Mouse (Mus musculus) left cerebral cortex, postnatal 36 days (tissue): Measurements from ENCODE around the gene Hist1h2bh. TPM values are rescaled to one million over a fixed set of nuclear protein-coding genes. Genes with fewer than 3 reads are reported as not detected.
A peak's percentile ranks its signal among the peaks of the same experiment; 100 is the strongest.
"Not testable (repeated sequence)": the region's sequence is repeated elsewhere in the genome, so short reads cannot be mapped to it uniquely, and the experiment has no call there.

Experiments
- DNase-seq, 2 experiments: peaks; one replicate each; pipeline ENCODE4 v3.0.0; 2021 to 2022; ENCODE audit warnings: low spot score in 2 of 2, mixed read lengths in 1 of 2
- intact Hi-C: fragments of 180-260 bp; cut with DNase I; formaldehyde crosslinking; loops from one replicate; pipeline ENCODE4 v1.15.1; 2025
- total RNA-seq, 2 experiments: library from RNA; stranded (reverse); gene quantifications; 2 replicates each; pipeline ENCODE4 v1.2.3; 2021

Gene Hist1h2bh
- 1 to 10 TPM in 1 of 2 experiments, under 1 TPM in 1; 0.79 to 1.2 TPM for total RNA-seq

DNA sequence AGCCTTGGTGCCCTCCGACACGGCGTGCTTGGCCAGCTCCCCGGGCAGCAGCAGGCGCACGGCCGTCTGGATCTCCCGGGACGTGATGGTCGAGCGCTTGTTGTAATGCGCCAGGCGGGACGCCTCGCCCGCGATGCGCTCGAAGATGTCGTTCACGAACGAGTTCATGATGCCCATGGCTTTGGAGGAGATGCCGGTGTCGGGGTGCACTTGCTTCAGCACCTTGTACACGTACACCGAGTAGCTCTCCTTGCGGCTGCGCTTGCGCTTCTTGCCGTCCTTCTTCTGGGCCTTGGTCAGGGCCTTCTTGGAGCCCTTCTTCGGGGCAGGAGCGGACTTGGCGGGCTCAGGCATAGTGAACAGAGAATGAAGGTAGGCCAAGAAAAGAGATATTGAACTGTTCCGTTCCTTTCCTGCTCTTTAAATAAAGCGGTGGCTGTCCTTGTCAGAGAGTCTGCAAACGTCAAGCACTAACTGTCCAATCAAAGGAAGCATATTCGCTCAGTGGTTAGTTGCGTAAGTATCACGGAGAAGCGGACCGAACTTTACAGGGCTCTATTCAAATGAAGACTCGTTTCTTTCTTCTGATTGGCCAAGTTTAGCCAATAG, at the start of gene Hist1h2bh:
Gene Hist1h2bh (minus strand): TSS at position 394 of the 609 bp plus-strand sequence.
- intact Hi-C loops: not testable (repeated sequence)
- peak; percentile 68 to 71 for DNase-seq

DNA sequence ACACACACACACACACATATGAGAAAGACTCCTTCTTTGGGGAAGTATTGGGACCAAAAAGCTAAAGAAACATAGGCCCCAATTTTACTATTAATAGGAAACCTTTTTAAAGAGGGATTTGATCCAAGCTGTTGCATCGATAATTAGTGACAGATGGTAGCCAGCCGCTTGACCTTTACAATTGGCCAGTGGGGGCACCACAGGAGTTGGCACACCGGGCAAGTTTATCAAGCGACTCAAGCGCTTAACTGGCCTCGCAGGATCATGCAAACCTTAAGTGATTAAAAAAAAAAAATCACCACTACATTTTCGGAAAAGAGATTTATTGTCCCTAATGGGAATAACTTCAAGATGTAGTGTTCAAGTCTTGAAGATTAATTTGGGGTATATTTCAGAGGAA, 49.4 kb upstream of the Hist1h2bh start:
- intact Hi-C loops: no loop called here
- DNase-seq: no peak

DNA sequence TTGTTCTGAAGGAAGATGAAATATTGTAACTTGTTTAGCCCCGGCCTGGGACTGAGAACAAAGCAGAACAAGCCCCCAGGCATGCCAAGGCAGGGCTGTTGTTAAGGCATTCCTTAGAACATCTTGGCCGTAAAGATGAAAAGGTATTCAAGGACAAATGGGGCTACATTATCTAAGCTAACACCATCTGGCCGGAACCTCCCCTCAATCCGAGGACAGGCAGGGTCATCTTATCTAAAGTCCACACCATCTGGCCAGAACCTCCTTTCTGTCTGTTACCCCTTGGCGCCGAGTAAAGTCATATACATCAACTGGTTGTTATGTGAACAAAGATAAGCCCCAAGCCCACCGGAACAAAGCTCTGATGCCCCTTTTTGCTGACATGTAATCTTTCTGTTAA, 48.7 kb upstream of the Hist1h2bh start:
- DNase-seq, intact Hi-C loops: not testable (repeated sequence)

DNA sequence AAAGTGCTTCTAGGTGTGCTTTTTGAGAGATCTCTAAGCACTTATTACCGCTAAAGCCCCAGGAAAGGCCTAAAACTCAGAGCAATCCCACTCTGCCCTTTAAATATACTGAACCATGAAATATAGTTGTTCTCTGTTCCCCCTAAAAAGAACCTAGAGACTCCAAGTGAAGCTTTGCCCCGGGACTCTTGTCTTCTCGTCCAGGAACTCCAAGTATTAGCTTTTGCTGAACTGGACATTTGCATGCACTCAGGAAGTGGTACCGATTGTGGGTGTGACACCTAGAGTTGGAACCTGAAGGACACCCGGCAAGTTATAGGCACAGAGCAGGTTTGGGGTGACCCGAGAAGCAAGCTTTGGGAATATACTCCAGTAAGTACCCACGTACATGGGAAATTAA, 48.0 kb upstream of the Hist1h2bh start:
- DNase-seq: no peak
- intact Hi-C loops: no loop called here

DNA sequence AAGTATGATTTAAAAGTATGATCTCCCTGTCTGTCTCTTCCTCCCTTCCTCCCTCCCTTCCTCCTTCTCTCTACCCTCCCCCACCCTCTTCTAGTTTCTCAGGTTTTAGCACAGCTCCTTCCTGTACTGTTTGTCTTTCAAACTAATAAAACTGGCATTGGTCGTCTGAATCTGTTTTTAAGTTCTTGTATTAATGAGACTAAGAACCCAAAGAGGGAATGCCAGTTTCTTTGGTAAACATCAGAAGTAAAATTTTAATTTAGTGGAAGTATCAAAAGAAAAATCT, 43.7 kb upstream of the Hist1h2bh start:
- intact Hi-C loops: loop anchor here (5.0 kb wide), 2 partner anchors 35 to 95 kb away; partner anchors contain the start of genes Hist1h1e, Hist1h2ac, Hist1h2bc and Hist1h2be
- no peak for DNase-seq

DNA sequence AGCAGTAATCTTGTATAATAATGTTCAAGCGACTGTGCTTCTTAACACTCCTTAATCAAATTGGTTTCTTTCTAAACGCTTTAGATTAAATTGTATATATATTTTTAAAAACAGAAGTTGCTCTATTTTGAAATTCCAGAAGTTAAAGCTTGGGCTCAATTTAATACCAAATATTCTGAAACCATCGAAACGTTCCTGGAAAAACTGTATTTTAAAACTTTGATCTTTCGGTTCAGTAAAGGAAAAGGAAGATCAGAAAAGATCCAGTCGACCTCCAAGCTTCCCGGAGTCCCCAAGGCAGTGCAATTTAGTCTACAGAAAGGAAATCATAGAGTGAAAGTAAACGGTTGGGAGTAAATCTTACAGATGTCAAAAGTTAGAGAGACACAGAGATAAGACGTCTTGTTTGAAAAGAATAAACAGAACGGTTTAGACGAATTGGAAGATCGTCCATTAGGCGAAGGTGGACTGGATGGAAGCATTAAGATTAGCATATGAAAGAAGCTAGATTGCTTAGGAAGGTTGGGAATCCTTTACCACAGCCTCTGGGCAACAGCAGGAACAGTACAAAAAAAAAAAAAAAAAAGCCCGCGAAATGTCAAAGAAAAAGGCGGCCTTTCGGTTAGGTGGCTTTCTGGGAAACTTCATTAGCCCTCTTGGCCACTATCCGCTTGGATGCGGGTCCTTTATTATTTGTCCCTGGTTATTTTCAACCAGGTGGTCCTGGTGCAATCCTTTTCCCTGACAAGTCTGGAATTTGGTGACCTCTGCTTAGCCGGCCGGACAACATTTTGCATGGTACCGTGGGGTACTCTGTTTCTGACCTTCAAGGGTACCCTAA, 43.1 kb upstream of the Hist1h2bh start:
- intact Hi-C loops: loop anchor here (5.0 kb wide), 2 partner anchors 36 to 96 kb away; partner anchors contain the start of genes Hist1h1e, Hist1h2ac, Hist1h2bc and Hist1h2be
- no peak for DNase-seq

DNA sequence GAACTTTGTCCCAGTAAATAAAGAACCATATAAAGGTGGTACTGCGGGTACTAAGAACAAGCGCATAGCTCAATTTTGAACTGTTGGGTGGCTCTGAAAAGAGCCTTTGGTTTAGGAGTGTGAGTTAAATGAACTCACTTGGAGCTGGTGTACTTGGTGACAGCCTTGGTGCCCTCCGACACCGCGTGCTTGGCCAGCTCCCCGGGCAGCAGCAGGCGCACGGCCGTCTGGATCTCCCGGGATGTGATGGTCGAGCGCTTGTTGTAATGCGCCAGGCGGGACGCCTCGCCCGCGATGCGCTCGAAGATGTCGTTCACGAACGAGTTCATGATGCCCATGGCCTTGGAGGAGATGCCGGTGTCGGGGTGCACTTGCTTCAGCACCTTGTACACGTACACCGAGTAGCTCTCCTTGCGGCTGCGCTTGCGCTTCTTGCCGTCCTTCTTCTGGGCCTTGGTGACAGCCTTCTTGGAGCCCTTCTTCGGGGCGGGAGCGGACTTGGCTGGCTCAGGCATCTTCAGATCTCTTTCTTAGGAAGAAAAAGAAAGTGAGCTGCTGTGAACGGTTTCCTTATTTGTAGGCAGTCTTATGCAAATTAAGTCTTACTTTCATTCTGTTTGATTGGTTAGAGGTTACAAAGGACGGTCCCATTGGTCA, 42.4 kb upstream of the Hist1h2bh start:
- intact Hi-C loops: loop anchor here (1.0 to 5.0 kb wide), 3 partner anchors 37 to 112 kb away; partner anchors contain the start of genes Hist1h1e, Hist1h2ac, Hist1h2bc and Hist1h2be

DNA sequence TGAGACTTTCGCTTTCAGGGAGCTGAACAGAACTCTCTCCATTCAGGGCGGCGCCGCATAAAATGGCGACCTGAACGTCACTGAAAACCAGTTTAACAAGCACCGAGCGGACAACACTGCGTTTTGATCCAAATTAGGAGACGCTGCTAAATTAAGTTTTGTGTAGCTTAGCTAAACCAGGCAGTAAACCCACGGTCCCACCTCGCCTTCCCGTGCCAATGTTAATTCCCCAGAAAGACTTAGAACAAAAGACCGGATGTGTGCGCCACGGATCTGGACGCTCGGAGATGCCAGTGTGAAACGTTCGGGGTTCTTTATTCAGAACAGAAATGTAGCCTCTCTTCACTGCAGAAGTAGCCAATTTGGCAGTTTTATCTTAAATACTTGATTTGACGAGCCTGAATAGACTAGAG, 41.8 kb upstream of the Hist1h2bh start:
- peak; percentile 76 to 77 for DNase-seq
- intact Hi-C loops: loop anchor here (1.0 to 5.0 kb wide), 3 partner anchors 37 to 112 kb away; partner anchors contain the start of genes Hist1h1e, Hist1h2ac, Hist1h2bc and Hist1h2be

More for the DNA sequence above, 42.4 kb upstream of the Hist1h2bh start:
- peak; percentile 67 for DNase-seq

DNA sequence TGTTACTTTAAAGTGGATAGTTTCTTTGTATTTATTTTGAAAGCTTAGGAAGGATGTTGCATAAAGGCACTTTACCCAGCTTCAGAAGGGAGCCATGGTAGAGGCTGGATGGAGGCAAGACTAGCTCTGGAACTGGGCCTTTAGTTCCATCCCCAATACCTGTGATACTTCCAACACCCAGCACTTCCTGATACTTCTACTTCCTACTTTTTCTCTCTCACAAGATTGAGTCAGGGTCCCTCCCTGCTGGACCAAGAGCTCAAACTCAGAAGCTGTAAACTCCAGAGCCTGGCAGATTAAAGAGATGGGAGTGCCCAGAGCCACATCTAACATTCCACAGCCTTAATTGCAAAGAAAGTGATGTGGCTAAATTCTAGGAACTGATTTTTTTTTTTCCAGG, 41.1 kb upstream of the Hist1h2bh start:
- no peak for DNase-seq
- intact Hi-C loops: loop anchor here (5.0 kb wide), 2 partner anchors 52 to 158 kb away; partner anchors contain the start of genes Hist1h2af and Hist1h4h

DNA sequence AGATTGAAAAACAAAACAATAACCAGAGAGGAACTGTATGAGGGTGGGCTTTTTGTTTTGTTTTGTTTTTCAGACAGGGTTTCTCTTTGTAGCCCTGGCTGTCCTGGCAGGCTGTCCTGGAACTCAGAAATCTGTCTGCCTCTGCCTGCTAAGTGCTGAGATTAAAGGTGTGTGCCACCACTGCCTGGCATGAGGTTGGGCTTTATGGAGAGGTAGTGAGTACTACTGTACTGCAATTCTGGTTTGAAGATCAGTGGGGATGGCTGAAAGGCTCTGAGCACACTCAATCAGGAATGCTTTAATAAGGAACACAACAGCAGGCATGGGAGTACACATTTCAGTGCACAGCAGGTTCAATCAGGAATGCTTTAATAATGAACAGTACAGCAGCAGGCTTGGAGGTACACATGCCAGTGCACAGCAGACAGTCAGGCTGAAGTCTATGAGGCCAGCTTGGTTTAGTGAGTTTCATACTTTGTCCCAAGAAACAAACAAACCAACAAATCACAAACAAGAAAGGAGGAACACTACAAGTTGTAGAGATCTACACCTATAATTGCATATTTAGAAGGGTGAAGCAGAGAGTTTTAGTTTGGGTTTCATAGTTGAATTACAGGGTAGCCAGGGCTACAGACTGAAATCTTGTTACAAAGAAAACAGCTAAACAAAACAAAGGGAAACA, 40.3 kb upstream of the Hist1h2bh start:
- intact Hi-C loops: loop anchor here (5.0 kb wide), 2 partner anchors 51 to 159 kb away; partner anchors contain the start of genes Hist1h2af and Hist1h4h
- no peak for DNase-seq

DNA sequence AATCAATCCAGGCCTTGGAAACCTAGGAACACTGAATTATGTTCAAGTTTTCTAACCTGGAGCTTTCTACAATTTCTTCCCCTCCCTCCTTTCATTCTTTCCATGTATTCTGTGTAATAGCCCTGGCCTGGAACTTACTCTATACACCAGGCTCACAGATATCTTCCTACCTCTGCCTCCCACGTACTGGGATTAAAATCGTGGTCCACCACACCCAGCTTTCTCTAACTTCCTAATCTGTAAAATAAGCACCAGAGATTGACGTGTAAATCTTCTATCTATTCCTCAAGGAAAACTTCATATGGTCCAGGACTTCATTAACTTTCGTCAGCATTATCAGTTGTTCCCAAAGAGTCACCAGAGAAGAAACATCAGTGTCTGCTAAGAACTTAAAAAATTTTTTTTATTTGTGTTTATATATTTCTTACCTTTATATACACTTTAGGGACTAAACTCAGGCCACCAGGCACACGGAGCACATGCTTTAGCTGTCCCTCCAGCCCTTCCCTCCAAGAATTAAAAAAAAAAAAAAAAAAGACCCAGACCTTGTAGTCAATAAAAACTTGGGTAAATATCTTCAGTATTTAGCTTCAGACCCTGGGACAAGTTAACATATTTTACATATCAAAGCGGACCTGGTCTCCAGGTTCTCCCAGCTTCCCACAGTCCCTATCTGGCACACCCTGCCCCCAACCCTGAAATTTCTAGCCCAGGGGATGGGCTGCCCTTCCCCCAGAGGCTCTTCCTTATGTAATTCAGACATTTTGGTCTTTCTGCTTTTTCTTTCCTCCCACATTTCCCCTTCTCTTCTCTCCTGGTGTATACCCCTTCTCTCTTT, 39.2 kb upstream of the Hist1h2bh start:
- DNase-seq: no peak
- intact Hi-C loops: loop anchor here (5.0 kb wide), 2 partner anchors 50 to 160 kb away; partner anchors contain the start of genes Hist1h2af and Hist1h4h

DNA sequence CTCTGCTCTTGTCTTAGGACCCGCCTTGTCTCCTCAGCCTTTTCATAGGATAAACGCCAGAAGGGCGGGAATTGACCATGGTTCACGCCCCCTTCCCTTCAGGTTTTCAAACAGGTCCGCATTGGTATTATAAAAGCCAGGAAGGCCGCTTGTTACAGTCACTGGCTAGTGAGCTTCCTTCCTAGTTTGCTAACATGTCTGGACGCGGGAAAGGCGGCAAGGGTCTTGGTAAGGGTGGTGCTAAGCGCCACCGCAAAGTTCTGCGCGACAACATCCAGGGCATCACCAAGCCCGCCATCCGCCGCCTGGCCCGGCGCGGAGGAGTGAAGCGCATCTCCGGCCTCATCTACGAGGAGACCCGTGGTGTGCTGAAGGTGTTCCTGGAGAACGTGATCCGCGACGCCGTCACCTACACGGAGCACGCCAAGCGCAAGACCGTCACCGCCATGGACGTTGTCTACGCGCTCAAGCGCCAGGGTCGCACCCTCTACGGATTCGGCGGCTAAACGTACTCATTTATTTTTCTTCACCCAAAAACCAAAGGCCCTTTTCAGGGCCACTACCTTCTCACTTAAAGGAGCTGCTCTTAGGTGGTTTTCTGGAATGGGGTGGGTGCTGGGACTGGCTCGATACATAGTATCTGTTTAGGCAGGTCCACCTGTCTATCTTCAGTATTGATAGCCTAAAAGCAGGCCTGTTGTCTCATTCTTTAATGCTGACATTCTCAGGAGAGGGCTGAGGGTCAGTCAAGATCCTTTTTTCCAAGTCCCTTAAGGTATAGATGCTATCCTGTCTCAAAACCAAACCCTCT, 38.4 kb upstream of the Hist1h2bh start, which contains the start of gene Hist1h4d:
Gene Hist1h4d (plus strand): TSS at position 191 of the 811 bp plus-strand sequence.
- intact Hi-C loops: loop anchor here (5.0 kb wide), 2 partner anchors 49 to 161 kb away; partner anchors contain the start of genes Hist1h2af and Hist1h4h
- peak; percentile 98 for DNase-seq

DNA sequence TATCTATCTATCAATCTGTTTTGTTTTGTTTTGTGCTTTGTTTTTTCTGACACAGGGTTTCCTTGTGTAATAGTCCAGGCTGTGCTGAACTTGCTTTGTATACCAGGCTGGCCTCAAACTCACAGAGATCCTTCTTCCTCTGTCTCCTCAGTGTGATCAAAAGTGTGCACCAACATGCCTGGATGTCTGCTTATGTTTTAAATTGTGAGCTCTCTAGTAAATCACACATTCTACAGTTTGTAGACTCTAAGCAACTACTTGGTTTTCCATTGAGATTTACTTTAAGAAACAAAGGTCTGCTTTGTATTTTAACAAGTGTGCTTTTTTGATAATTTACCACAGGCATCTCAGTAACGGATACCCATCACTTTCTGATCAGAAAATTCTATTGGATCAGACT, 34.6 kb upstream of the Hist1h2bh start:
- intact Hi-C loops: no loop called here

DNA sequence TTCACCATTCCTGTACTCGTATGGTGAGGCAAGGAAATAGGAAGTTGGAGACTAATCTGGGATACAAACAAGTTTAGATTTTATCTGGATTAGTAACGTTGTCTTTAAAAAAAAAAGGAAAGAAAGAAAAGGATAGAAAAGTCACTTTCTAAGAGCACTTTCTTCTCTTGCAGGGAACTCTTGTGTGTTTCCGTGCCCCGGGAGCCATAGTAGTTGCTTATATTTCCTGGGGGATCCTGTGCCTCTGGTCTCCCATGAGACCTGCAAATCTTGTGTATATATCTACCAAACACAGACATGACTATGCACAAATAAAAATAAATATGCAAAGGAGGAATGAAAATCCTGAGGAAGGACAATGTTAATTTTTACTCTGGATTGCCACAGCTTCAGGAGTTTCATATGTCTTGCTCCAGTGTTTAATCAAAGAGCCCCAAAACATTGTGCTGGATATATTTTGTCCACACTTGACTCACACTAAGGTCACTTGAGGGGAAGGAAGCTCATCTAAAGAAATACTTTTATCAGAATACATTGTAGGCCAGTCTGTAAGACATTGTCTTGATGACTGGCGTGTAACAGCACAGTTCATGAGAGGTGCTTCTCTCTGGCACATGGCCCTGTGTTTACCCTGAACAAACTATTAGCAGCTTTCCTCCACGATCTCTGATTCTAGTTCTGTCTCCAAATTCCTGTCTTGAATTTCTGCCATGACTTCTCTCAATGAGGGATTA, 33.9 kb upstream of the Hist1h2bh start:
- no peak for DNase-seq
- intact Hi-C loops: no loop called here

More for the DNA sequence above, 34.6 kb upstream of the Hist1h2bh start:
- no peak for DNase-seq

DNA sequence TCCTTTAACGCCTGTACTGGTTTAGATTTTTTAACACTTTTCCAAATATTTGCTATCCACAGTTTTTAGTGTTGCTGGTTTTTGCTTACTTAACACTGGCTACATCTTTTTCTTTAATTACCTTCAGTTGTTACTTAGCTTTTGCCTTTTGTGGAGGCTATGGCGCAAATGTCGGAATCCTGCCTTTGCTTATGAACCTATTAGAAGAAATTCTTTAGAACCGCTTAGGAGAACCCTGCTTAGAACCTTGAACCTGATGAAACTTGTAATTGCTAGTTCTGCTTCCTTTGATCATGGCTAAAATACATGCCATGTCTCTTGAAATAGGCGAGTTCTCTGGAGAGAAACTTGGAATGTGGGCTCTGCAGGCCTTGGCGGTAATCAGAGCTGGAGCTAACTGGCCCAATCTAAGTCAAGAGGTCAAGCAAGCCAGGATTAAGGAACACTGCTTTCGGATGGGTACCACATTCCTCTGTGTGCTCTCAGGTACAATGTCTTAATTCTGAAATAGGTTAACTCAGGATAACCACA, 33.2 kb upstream of the Hist1h2bh start:
- intact Hi-C loops: no loop called here
- no peak for DNase-seq

DNA sequence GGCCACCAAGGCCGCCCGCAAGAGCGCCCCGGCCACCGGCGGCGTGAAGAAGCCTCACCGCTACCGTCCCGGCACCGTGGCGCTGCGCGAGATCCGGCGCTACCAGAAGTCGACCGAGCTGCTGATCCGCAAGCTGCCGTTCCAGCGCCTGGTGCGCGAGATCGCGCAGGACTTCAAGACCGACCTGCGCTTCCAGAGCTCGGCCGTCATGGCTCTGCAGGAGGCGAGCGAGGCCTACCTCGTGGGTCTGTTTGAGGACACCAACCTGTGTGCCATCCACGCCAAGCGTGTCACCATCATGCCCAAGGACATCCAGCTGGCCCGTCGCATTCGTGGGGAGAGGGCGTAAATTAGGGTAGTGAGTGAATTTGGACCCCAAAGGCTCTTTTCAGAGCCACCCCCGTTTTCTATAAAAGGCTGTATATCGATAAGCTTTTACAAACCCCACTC, 32.7 kb upstream of the Hist1h2bh start:
- DNase-seq: peak; percentile 24 to 38
- intact Hi-C loops: not testable (repeated sequence)
